Mouse (Mus musculus): ENCODE measurements around the gene Ptges3. TPM values are rescaled to one million over a fixed set of nuclear protein-coding genes. Genes with fewer than 3 reads are reported as not detected.
A peak's percentile ranks its signal among the peaks of the same experiment; 100 is the strongest.

Ptges3 gene
- 188 and 217 TPM in 2 replicates for polyA plus RNA-seq (2015; fragmentation: Nextera tagmentation; extraction: Ambion mirVana)

- peaks cover 47% of the 10 kb centered on the region for H3K4me1 ChIP-seq (replicated peaks)
- peak within 1 kb of the TSS; percentile 97 for H3K4me2 ChIP-seq
- H3K27me3 ChIP-seq = no peaks in the 10 kb centered on the region
- H3K4me3 ChIP-seq (replicated peaks) = peak within 1 kb of the TSS; percentile 98
- H3K27ac ChIP-seq (replicated peaks) = peak within 1 kb of the TSS; percentile 99
- H3K36me3 ChIP-seq (replicated peaks) = peaks cover 13% of the 10 kb centered on the region
- H3K9me3 ChIP-seq (replicated peaks) = no peaks in the 10 kb centered on the region
- WGBS (ENCODE audit: insufficient replicate concordance) = 1% methylated on average over 62 of the region's 72 CpGs
- peak; percentile 87 for ATAC-seq (ENCODE audit: insufficient read depth)
- H3K9ac ChIP-seq = peak within 1 kb of the TSS; percentile 98
Measured at GRCm38 (mm10) chr10:128058601-128059151, at the start of gene Ptges3. Gene Ptges3, plus strand, starts transcription at chr10:128058954.

GRCm38 (mm10) chr10:128009735-128010134 is 49.0 kb upstream of the Ptges3 start:
- Histone ChIP-seq H3K27me3 (no peaks in the 10 kb centered on the region), H3K27ac (replicated peaks) (no peak overlapping the region)
- 57% methylated on average over 5 of the region's 5 CpGs for WGBS (ENCODE audit: insufficient replicate concordance)

GRCm38 (mm10) chr10:128015068-128015934 is 43.5 kb upstream of the Ptges3 start, which contains the start of gene Prim1:
Gene Prim1, plus strand, starts transcription at chr10:128015168.
- Histone ChIP-seq H3K27me3 (no peaks in the 10 kb centered on the region), H3K4me1 (replicated peaks) (peaks cover 15% of the 10 kb centered on the region), H3K9ac (peak within 1 kb of the TSS; percentile 77), H3K9me3 (replicated peaks) (no peaks in the 10 kb centered on the region), H3K27ac (replicated peaks) (peak within 1 kb of the TSS; percentile 78), H3K4me2 (peak within 1 kb of the TSS; percentile 78), H3K4me3 (replicated peaks) (peak within 1 kb of the TSS; percentile 90), H3K36me3 (replicated peaks) (peaks cover 25% of the 10 kb centered on the region)
- peak; percentile 93 for ATAC-seq (ENCODE audit: insufficient read depth)
- WGBS (ENCODE audit: insufficient replicate concordance) = 1% methylated on average over 31 of the region's 31 CpGs

More at GRCm38 (mm10) chr10:128009735-128010134, 49.0 kb upstream of the Ptges3 start:
- Histone ChIP-seq H3K9me3 (replicated peaks) (no peaks in the 10 kb centered on the region), H3K9ac (no peak overlapping the region), H3K4me1 (replicated peaks) (0 out of 2 replicates have a peak, but pooled peaks cover 2% of the 10 kb centered on the region), H3K4me2 (no peak overlapping the region), H3K4me3 (replicated peaks) (no peak overlapping the region), H3K36me3 (replicated peaks) (no peaks in the 10 kb centered on the region)
- no peak for ATAC-seq (ENCODE audit: insufficient read depth)

- Histone ChIP-seq H3K36me3 (replicated peaks) (peaks cover 94% of the 10 kb centered on the region), H3K4me2 (no peak overlapping the region), H3K27ac (replicated peaks) (no peak overlapping the region), H3K9ac (no peak overlapping the region), H3K9me3 (replicated peaks) (no peaks in the 10 kb centered on the region), H3K4me1 (replicated peaks) (peaks cover under 1% of the 10 kb centered on the region), H3K27me3 (no peaks in the 10 kb centered on the region), H3K4me3 (replicated peaks) (no peak overlapping the region)
- 85% methylated on average over 5 of the region's 5 CpGs for WGBS (ENCODE audit: insufficient replicate concordance)
- ATAC-seq (ENCODE audit: insufficient read depth) = no peak
Measured at GRCm38 (mm10) chr10:128022196-128022595, 36.6 kb upstream of the Ptges3 start.

GRCm38 (mm10) chr10:128023496-128023895 is 35.3 kb upstream of the Ptges3 start:
- H3K27ac ChIP-seq (replicated peaks) = no peak overlapping the region
- H3K36me3 ChIP-seq (replicated peaks) = peaks cover 99% of the 10 kb centered on the region
- no peaks in the 10 kb centered on the region for H3K4me1 ChIP-seq (replicated peaks)
- WGBS (ENCODE audit: insufficient replicate concordance) = 86% methylated on average over 10 of the region's 10 CpGs
- no peak for ATAC-seq (ENCODE audit: insufficient read depth)
- no peaks in the 10 kb centered on the region for H3K9me3 ChIP-seq (replicated peaks)
- no peak overlapping the region for H3K4me3 ChIP-seq (replicated peaks)
- no peak overlapping the region for H3K4me2 ChIP-seq
- H3K27me3 ChIP-seq = no peaks in the 10 kb centered on the region
- H3K9ac ChIP-seq = no peak overlapping the region

- H3K9me3 ChIP-seq (replicated peaks) = no peaks in the 10 kb centered on the region
- no peak overlapping the region for H3K9ac ChIP-seq
- H3K36me3 ChIP-seq (replicated peaks) = peaks cover 70% of the 10 kb centered on the region
- no peak overlapping the region for H3K4me2 ChIP-seq
- ATAC-seq (ENCODE audit: insufficient read depth) = no peak
- H3K4me3 ChIP-seq (replicated peaks) = no peak overlapping the region
- H3K4me1 ChIP-seq (replicated peaks) = peaks cover 5% of the 10 kb centered on the region
- H3K27me3 ChIP-seq = peaks cover 7% of the 10 kb centered on the region; the same call in 1 of the 2 replicates
- H3K27ac ChIP-seq (replicated peaks) = no peak overlapping the region
- WGBS (ENCODE audit: insufficient replicate concordance) = 82% methylated on average over 7 of the region's 7 CpGs
Measured at GRCm38 (mm10) chr10:128029931-128030330, 28.8 kb upstream of the Ptges3 start.

GRCm38 (mm10) chr10:128030860-128031259 is 27.9 kb upstream of the Ptges3 start:
- Histone ChIP-seq H3K9ac (no peak overlapping the region), H3K27me3 (peaks cover 7% of the 10 kb centered on the region; the same call in 1 of the 2 replicates), H3K36me3 (replicated peaks) (peaks cover 60% of the 10 kb centered on the region), H3K4me3 (replicated peaks) (no peak overlapping the region), H3K9me3 (replicated peaks) (no peaks in the 10 kb centered on the region), H3K27ac (replicated peaks) (no peak overlapping the region), H3K4me1 (replicated peaks) (peaks cover 7% of the 10 kb centered on the region), H3K4me2 (no peak overlapping the region)
- no peak for ATAC-seq (ENCODE audit: insufficient read depth)
- 30% methylated on average over 2 of the region's 2 CpGs for WGBS (ENCODE audit: insufficient replicate concordance)

- Histone ChIP-seq H3K4me3 (replicated peaks) (peak overlapping the region; percentile 84), H3K9ac (peak overlapping the region; percentile 98), H3K27me3 (peaks cover 7% of the 10 kb centered on the region; the same call in 1 of the 2 replicates), H3K9me3 (replicated peaks) (no peaks in the 10 kb centered on the region), H3K27ac (replicated peaks) (peak overlapping the region; percentile 87), H3K4me2 (peak overlapping the region; percentile 76), H3K36me3 (replicated peaks) (peaks cover 40% of the 10 kb centered on the region), H3K4me1 (replicated peaks) (peaks cover 51% of the 10 kb centered on the region)
- ATAC-seq (ENCODE audit: insufficient read depth) = peak; percentile 6; the same call in 1 of the 2 replicates
- WGBS (ENCODE audit: insufficient replicate concordance) = 2% methylated on average over 10 of the region's 10 CpGs
Measured at GRCm38 (mm10) chr10:128036746-128037425, 21.9 kb upstream of the Ptges3 start.

- Histone ChIP-seq H3K27me3 (peaks cover 5% of the 10 kb centered on the region; the same call in 1 of the 2 replicates), H3K4me3 (replicated peaks) (peak overlapping the region; percentile 17), H3K4me1 (replicated peaks) (peaks cover 59% of the 10 kb centered on the region), H3K36me3 (replicated peaks) (peaks cover 50% of the 10 kb centered on the region), H3K4me2 (peak overlapping the region; percentile 76), H3K9me3 (replicated peaks) (no peaks in the 10 kb centered on the region), H3K9ac (no peak overlapping the region), H3K27ac (replicated peaks) (peak overlapping the region; percentile 74)
- ATAC-seq (ENCODE audit: insufficient read depth) = no peak
- 66% methylated on average over 3 of the region's 3 CpGs for WGBS (ENCODE audit: insufficient replicate concordance)
Measured at GRCm38 (mm10) chr10:128037921-128038320, 20.8 kb upstream of the Ptges3 start.

GRCm38 (mm10) chr10:128039167-128039566 is 19.6 kb upstream of the Ptges3 start:
- peak overlapping the region; percentile 74 for H3K27ac ChIP-seq (replicated peaks)
- peak; percentile 54 for ATAC-seq (ENCODE audit: insufficient read depth)

More at GRCm38 (mm10) chr10:128039167-128039566, 19.6 kb upstream of the Ptges3 start:
- Histone ChIP-seq H3K9ac (peak overlapping the region; percentile 41), H3K4me3 (replicated peaks) (peak overlapping the region; percentile 17), H3K9me3 (replicated peaks) (no peaks in the 10 kb centered on the region), H3K36me3 (replicated peaks) (peaks cover 62% of the 10 kb centered on the region), H3K4me1 (replicated peaks) (peaks cover 70% of the 10 kb centered on the region), H3K4me2 (peak overlapping the region; percentile 76), H3K27me3 (no peaks in the 10 kb centered on the region)
- 12% methylated on average over 5 of the region's 5 CpGs for WGBS (ENCODE audit: insufficient replicate concordance)
